Mouse (Mus musculus) hindbrain, embryonic 10.5 days (tissue): ENCODE data around the gene S1pr2. TPM values are rescaled to one million over a fixed set of nuclear protein-coding genes. Genes with fewer than 3 reads are reported as not detected.

Experiments
- DNase-seq: peaks from one replicate; pipeline ENCODE4 v3.0.0-alpha.2; 2017; ENCODE audit warnings: low spot score
- H3K27ac ChIP-seq: fragments of 300-500 bp; sonication (generic); 2 replicates; pipeline ENCODE4 v1.5.1; 2016; ENCODE audit warnings: mild to moderate bottlenecking, moderate library complexity
- H3K27me3 ChIP-seq: fragments of 300-500 bp; sonication (generic); 2 replicates; pipeline ENCODE4 v1.6.1; 2016; ENCODE audit warnings: mild to moderate bottlenecking; ENCODE audit not compliant: poor library complexity, insufficient read depth, severe bottlenecking
- H3K36me3 ChIP-seq: fragments of 300-500 bp; sonication (generic); 2 replicates; pipeline ENCODE4 v1.6.1; 2016; ENCODE audit warnings: mild to moderate bottlenecking, moderate library complexity
- H3K4me1 ChIP-seq: fragments of 300-500 bp; sonication (generic); replicated peaks from 2 replicates; pipeline ENCODE4 v1.6.1; 2016; ENCODE audit warnings: mild to moderate bottlenecking
- H3K4me3 ChIP-seq: fragments of 300-500 bp; sonication (generic); 2 replicates; pipeline ENCODE4 v1.5.1; 2016; ENCODE audit warnings: mild to moderate bottlenecking, moderate library complexity
- H3K9me3 ChIP-seq: fragments of 300-500 bp; sonication (generic); 2 replicates; pipeline ENCODE4 v1.6.1; 2016; ENCODE audit warnings: mild to moderate bottlenecking, moderate library complexity
- WGBS: fragments of 180-500 bp; shearing (Covaris S2); methylation state at CpG from one replicate; pipeline ENCODE4 v1.1.7; 2016; 5-methylcytosine and 5-hydroxymethylcytosine counted together
- polyA plus RNA-seq: library from polyadenylated mRNA; unstranded; fragments of >200 nt; fragmentation: Nextera tagmentation; extraction: Ambion mirVana; gene quantifications from 2 replicates; pipeline ENCODE4 v1.2.1, GENCODE M21; 2016

The S1pr2 gene
- polyA plus RNA-seq, 1 experiment from 2014 or later: 24.2 TPM

DNA sequence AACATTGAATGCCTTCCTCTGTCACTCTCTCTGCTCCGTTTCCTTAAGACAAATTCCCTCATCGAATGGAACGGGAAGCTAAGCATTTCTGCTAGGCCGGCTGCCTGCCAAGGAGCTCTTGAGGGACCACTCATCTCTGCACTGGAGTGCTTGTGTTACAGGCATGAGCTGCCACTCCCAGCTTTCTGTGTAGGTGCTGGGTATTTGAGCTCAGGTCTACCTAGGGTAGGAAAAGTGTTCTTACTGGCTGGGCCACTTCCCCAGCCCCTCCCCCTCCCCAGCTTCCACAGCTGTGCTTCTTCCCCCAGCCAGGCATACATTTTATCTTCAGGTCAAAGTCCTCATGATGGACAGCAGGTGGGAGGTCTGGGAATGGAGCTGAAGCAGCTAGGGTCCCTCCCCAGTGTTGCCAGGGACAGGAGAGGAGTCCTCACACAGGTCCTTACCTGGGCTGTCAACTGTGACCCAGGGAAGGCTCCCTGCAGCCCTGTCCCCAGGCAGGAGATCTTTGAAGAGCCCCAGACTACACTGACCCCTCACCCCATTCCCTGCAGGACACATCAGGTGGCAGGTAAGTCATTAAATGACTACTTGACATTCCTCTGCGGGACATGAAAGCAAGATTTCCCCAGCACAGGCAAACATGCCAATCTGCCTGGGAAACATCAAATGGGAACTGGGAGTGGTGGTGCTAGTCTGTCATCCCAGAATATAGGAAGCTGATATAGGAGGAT lies 16.8 kb upstream of the S1pr2 start:
- H3K36me3 ChIP-seq: no peaks in the 10 kb centered on the region
- 58% methylated on average over 5 of the region's 5 CpGs for WGBS
- H3K4me1 ChIP-seq: peaks cover 9% of the 10 kb centered on the region
- DNase-seq: no peak
- 0 out of 2 replicates have a peak, but pooled peaks cover 5% of the 10 kb centered on the region for H3K27me3 ChIP-seq
- no peak overlapping the region for H3K27ac ChIP-seq
- no peaks in the 10 kb centered on the region for H3K9me3 ChIP-seq
- no peak overlapping the region for H3K4me3 ChIP-seq

DNA sequence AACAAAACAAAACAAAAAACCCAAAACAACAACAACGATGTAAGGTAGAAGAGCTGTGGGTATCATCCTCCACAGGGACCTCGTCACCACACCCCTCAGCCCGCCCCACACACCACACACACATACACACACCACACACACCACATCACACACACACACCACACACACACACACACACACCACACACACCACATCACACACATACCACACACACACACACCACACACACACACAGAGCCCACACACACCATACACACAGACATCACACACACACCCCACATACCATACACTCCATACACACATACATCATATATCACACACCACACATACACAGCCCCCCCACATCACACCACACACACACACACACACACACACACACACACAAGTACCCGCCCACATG lies 15.0 kb upstream of the S1pr2 start:
- 90% methylated on average over 4 of the region's 4 CpGs for WGBS
- Histone ChIP-seq H3K9me3 (no peaks in the 10 kb centered on the region), H3K27me3 (0 out of 2 replicates have a peak, but pooled peaks cover 5% of the 10 kb centered on the region), H3K4me1 (peaks cover 9% of the 10 kb centered on the region), H3K27ac (no peak overlapping the region), H3K36me3 (no peaks in the 10 kb centered on the region), H3K4me3 (no peak overlapping the region)
- DNase-seq: no peak

DNA sequence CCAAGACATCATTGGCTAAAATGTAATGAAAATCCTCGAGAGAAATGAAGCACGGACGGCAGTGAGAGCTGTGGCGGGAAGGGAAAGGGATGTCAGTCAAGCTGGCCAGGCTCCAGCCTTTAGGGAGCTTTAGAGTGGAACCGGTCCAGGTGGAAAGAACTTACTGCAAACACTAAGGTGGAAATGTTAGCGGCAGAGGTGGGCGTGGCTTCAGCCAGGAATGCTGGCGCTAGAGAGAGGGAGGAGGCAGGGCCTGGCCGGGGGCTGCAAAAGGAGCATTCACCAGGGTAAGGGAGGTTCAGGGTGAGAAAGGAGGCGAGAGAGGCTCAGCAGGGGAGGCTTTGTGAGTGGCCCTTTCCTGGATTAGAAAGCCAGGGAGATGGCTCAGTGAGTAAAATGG lies 14.3 kb upstream of the S1pr2 start:
- H3K4me3 ChIP-seq: peak overlapping the region; percentile 28; the same call in 1 of the 2 replicates
- peak; percentile 25 for DNase-seq
- H3K27me3 ChIP-seq: 0 out of 2 replicates have a peak, but pooled peaks cover 5% of the 10 kb centered on the region
- H3K4me1 ChIP-seq: peaks cover 9% of the 10 kb centered on the region
- no peaks in the 10 kb centered on the region for H3K36me3 ChIP-seq
- WGBS: 5% methylated on average over 10 of the region's 10 CpGs
- peak overlapping the region; percentile 57; the same call in 1 of the 2 replicates for H3K27ac ChIP-seq
- no peaks in the 10 kb centered on the region for H3K9me3 ChIP-seq

DNA sequence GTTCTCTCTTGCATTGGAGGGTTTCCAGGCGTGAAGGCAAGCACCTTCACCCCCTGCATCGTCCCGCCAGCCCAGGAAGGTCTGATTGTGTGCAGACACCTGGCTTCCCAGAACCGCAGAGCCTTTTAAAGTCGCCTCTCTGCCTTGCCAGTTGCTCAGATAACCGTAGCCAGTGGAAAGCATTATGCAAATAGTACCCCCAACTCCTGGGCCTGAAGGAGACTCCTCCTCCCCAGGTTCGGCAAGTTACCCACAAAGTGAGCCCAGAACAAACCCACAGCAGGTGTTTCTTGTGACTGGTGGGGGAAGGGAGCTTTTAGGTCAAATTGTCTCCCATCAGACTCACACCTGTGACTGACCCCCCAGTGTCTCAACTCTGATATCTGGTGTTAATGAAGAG lies 11.4 kb upstream of the S1pr2 start:
- no peak for DNase-seq
- H3K4me3 ChIP-seq: no peak overlapping the region
- 27% methylated on average over 7 of the region's 7 CpGs for WGBS
- H3K9me3 ChIP-seq: no peaks in the 10 kb centered on the region
- H3K27ac ChIP-seq: no peak overlapping the region
- H3K36me3 ChIP-seq: no peaks in the 10 kb centered on the region
- H3K4me1 ChIP-seq: peaks cover 14% of the 10 kb centered on the region
- H3K27me3 ChIP-seq: 0 out of 2 replicates have a peak, but pooled peaks cover 5% of the 10 kb centered on the region

DNA sequence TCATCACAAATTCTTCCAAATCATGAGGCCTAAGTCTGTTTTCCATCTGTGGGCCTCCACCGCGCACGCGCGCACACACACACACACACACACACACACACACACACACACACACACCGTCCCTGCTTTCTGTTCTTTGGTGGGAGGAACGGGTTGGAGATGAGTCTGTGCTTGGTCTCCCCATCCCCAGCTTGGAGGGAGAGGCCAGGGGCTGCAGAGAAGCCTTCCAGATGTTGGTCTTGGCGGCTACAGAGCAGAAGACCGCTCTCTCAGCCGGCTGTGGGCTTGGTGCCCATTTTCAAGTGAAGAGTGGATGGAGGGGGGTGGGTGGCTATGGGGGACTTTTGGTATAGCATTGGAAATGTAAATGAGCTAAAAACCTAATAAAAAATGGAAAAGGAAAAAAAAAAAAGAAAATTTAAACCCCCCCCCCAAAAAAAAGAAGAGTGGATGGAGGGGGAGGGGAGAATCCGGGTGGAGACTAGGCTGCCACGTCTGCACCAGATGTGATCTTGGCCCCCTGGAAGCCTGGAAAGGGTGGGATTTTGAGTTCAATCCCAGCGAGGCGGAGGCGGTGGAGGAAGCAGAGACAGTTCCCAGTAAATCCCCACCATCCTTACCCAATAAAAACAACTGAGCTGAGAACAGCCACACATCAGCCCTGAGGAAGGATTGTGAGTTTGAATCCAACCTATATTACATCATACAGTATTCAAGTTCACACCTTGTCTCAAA lies 10.5 kb upstream of the S1pr2 start:
- no peak for DNase-seq
- Histone ChIP-seq H3K4me3 (no peak overlapping the region), H3K9me3 (no peaks in the 10 kb centered on the region), H3K36me3 (no peaks in the 10 kb centered on the region), H3K27ac (no peak overlapping the region), H3K27me3 (0 out of 2 replicates have a peak, but pooled peaks cover 5% of the 10 kb centered on the region), H3K4me1 (peaks cover 14% of the 10 kb centered on the region)
- WGBS: 67% methylated on average over 15 of the region's 15 CpGs

DNA sequence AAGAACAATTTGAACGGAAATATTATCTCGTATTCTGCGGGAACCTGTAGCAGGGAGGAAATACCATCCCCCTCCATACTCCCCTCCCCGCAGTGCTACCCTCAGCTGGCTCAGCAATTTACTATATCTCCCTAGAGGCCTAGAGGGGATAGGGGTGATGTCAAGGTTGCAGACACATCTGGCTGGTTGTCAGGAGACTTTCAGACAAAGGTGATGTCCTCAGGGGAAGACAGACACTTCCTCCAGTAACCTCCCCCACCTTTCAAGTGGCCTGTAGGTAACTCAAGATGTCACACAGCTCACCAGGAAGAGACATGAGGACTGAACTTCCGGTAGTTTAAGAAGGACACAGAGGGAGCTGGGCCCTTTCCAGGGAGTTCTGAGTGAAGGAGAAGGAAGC lies 6.6 kb upstream of the S1pr2 start:
- DNase-seq: no peak
- Histone ChIP-seq H3K4me3 (no peak overlapping the region), H3K9me3 (no peaks in the 10 kb centered on the region), H3K27me3 (no peaks in the 10 kb centered on the region), H3K36me3 (no peaks in the 10 kb centered on the region), H3K4me1 (peaks cover 12% of the 10 kb centered on the region; the same call in 1 of the 2 replicates), H3K27ac (no peak overlapping the region)
- WGBS: 61% methylated on average over 5 of the region's 5 CpGs

DNA sequence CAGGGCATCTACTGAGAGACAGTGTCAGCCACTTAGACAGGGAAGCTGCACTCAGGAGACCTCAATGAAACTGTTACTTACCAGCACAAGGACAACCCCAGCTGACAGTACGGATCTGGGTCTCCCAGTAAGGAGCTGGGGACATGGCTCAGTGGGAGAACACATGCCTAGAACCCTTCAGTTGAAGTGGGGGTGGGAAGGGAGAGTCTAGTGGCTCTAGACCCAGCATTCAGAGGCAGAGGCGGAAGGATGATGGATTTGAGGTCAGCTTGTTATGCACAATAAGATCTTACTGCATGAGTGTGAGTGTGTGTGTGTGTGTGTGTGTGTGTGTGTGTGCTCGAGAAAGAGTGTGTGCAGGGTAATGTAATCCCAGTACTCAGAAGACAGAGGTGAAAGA lies 5.6 kb upstream of the S1pr2 start:
- no peak for DNase-seq
- no peaks in the 10 kb centered on the region for H3K9me3 ChIP-seq
- 81% methylated on average over 3 of the region's 3 CpGs for WGBS
- H3K27ac ChIP-seq: no peak overlapping the region
- H3K4me3 ChIP-seq: no peak overlapping the region
- H3K4me1 ChIP-seq: peaks cover 12% of the 10 kb centered on the region; the same call in 1 of the 2 replicates
- no peaks in the 10 kb centered on the region for H3K36me3 ChIP-seq
- no peaks in the 10 kb centered on the region for H3K27me3 ChIP-seq

DNA sequence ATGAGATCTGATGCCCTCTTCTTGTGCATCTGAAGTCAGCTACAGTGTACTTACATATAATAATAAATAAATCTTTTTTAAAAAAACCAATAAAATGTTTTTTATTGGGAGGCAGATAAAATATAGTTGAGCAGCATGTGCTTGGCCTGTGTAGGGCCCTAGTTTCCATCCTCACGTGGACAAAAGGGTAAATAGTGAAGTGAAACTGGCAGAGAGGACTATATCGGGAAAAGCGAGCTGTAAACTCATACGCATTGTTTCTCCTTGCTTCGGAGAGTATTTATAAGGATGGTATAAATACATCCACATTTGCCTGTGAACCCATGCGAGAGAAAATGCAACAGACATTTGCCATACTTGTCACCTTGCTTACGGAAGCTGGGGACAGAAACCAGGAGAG lies 3.2 kb upstream of the S1pr2 start:
- no peak for DNase-seq
- peaks cover 32% of the 10 kb centered on the region for H3K4me1 ChIP-seq
- WGBS: 88% methylated on average over 7 of the region's 7 CpGs

DNA sequence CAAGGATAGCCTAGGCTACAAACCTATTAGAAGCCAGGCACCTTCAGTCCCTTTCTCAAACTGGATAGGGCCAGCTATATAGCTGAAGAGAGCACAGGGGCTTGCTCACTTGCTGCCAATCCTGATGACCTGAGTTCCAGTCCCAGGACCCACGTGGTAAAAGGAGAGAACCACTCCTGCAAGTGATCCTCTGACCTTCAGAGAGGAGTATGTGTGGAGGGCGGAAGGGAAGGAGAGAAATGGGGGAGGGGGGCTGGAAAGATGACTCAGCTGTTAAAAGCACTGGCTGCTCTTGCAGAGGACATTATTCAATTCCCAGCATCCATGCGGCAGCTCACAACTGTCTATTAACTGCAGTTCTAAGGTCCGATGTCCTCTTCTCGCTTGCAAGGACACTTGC lies 2.6 kb upstream of the S1pr2 start:
- no peak overlapping the region for H3K27ac ChIP-seq
- H3K27me3 ChIP-seq: peaks cover 12% of the 10 kb centered on the region; the same call in 1 of the 2 replicates
- no peaks in the 10 kb centered on the region for H3K9me3 ChIP-seq
- H3K4me1 ChIP-seq: peaks cover 37% of the 10 kb centered on the region
- DNase-seq: no peak
- 68% methylated on average over 5 of the region's 5 CpGs for WGBS
- H3K36me3 ChIP-seq: no peaks in the 10 kb centered on the region
- H3K4me3 ChIP-seq: no peak overlapping the region

More for the DNA sequence above, 3.2 kb upstream of the S1pr2 start:
- H3K4me3 ChIP-seq: no peak overlapping the region
- H3K9me3 ChIP-seq: no peaks in the 10 kb centered on the region
- H3K27ac ChIP-seq: no peak overlapping the region
- no peaks in the 10 kb centered on the region for H3K36me3 ChIP-seq
- H3K27me3 ChIP-seq: peaks cover 7% of the 10 kb centered on the region; the same call in 1 of the 2 replicates

DNA sequence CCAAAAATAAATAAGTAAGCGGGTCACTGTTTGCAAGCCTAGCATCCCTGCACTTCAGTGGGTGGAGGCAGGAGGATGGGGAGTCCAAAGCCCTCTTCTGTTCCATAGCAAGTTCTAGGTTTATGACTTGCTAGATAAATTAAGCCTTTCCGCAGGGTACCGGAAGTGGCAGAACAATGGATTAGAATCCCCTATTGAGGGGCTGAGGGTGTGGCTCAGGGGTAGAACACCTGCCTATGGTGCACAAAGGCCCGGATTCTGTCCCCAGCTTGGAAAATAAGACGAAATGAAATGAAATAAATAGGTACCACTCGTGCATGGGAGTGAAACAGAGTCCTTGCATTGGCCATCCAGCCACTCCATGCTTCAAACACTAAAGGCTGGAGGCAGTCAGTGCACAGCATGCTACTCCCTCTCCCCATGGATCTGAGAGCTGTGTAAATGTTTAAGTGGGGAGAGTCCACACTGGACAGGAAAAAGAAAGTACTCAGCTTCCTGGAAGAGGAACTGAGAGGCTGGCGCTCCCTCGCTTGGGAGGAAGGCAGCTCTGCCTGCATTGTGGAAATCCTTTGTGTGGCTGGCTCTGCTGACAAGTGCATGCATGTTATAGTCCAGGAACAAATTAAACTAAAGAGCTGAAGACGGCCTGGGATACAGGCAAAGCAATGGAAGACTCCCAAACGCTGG lies 2.0 kb upstream of the S1pr2 start:
- WGBS: 66% methylated on average over 10 of the region's 10 CpGs
- Histone ChIP-seq H3K36me3 (no peaks in the 10 kb centered on the region), H3K9me3 (no peaks in the 10 kb centered on the region), H3K4me1 (peaks cover 42% of the 10 kb centered on the region), H3K4me3 (no peak overlapping the region), H3K27ac (no peak overlapping the region), H3K27me3 (peaks cover 12% of the 10 kb centered on the region; the same call in 1 of the 2 replicates)
- DNase-seq: no peak

DNA sequence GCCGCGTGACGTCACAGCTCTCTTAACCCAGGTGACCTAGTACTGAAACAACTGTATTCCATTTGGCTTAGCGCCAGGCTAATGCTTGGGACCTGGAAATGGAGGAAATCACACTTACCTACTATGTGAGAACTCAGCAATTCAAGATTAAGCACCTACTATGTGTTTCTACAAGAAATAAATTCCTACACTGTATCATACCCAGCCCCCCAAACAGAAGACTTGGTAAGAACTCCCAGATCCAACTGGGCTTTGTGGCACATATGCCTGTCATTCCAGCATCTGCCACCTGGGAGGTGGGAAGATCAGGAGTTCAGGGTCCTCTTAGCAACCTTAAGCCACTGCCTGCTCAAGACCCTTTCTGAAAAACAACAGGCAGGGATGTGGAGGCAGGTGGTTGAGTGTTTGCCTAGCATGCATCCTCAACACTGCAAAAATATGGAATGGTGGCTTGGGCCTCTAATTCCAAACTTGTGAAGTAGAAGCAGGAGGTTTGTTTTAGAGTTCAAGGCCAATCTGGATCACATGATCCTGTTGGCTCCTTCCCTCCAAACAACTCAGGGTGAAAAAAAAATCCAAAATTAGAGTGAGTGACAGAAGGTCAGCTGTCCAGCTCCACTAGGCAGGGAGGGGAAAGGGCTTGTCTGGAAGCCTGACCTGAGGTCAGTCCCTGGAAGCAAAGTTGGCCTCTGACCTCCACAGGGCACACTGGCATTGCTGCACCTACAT lies 544 bp upstream of the S1pr2 start:
- WGBS: 3% methylated on average over 4 of the region's 4 CpGs
- no peaks in the 10 kb centered on the region for H3K36me3 ChIP-seq
- H3K27me3 ChIP-seq: peaks cover 12% of the 10 kb centered on the region; the same call in 1 of the 2 replicates
- H3K4me3 ChIP-seq: peak overlapping the region; percentile 87
- peaks cover 51% of the 10 kb centered on the region for H3K4me1 ChIP-seq
- H3K9me3 ChIP-seq: no peaks in the 10 kb centered on the region
- DNase-seq: peak; percentile 40
- peak overlapping the region; percentile 91 for H3K27ac ChIP-seq
